Mouse (Mus musculus) adrenal gland, postnatal 10 days (tissue): ENCODE results near the gene Eapp. TPM values are rescaled to one million over a fixed set of nuclear protein-coding genes. Genes with fewer than 3 reads are reported as not detected.

Experiments used
- DNase-seq: peaks from one replicate; pipeline ENCODE4 v3.0.0; 2021; ENCODE audit warnings: mixed read lengths
- microRNA-seq: library from miRNA; unstranded; fragments of <30 nt; microRNA quantifications from one replicate; pipeline ENCODE4 v1.2.0, GENCODE M21; 2021
- total RNA-seq, 2 experiments: library from RNA; stranded (reverse); gene quantifications; 2 replicates each; pipeline ENCODE4 v1.2.3; 2021

The Eapp gene
- total RNA-seq, 2 experiments from 2014 or later, result 33.5 to 36.8 TPM

GRCm38 (mm10) chr12:54637033-54637432 lies 58.7 kb downstream of the Eapp start:
- no peak for DNase-seq

GRCm38 (mm10) chr12:54632141-54632540 lies 63.6 kb downstream of the Eapp start:
- DNase-seq, result no peak

GRCm38 (mm10) chr12:54621942-54622341 lies 73.8 kb downstream of the Eapp start:
- DNase-seq, result no peak

Small RNAs within 50 kb of the gene (microRNA-seq; reads per million reads assigned to microRNA genes)
- gene Mir1892, result not detected

Other genes with a start within 250 kb of the Eapp start
- 10 to 100 TPM; 76.7 to 77.1 TPM for gene Sptssa, start 39.3 kb downstream of the Eapp start, total RNA-seq
- 10 to 100 TPM; 57.5 to 70.3 TPM for gene Snx6, start 99.8 kb upstream of the Eapp start, total RNA-seq
- 100 to 1,000 TPM; 142 to 201 TPM for gene Cfl2, start 167.0 kb upstream of the Eapp start, total RNA-seq